Mouse (Mus musculus): ENCODE measurements around the gene Pigl.
A peak's percentile ranks its signal among the peaks of the same experiment; 100 is the strongest.
"Not testable (repeated sequence)": the region's sequence is repeated elsewhere in the genome, so short reads cannot be mapped to it uniquely, and the experiment has no call there.

Gene Pigl

DNA sequence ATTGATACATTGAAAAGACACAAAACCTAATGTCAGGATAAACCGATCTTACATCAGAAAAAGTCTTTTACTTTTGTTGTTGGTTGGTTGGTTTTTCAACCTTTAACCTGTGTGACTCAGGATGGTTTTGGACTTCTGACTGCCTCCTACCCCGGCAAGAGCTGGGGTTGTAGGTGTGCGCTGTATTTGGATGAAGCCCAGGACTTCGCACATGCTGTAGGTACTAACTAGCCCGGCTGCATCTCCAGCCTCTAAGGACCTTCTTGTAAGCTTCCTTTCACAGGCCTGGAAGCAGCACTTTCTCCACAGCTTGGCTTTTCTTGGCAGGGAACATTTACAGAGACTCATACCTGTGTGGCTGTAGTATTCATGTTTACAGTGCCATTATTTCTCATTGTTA lies 15.3 kb downstream of the Pigl start:
- no peak for DNase-seq

DNA sequence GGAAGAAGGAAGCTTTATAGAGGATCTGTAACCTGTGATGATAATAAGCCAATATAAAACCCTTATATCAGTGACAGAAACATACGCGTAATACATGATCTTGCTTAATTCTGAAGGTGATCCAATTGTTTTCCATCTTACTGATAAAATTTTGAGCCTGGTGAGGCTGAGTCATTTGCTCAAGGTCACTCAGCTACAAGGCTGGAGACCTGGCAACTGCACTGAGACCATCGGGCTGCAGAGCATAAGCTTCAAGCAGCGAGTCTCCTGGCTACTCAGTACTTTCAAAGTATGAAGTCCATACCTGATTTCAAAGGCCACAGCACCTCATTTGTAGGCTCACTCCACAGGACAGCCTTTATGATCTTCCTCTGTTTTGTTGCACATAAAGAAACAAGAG lies 17.9 kb downstream of the Pigl start:
- DNase-seq: no peak

DNA sequence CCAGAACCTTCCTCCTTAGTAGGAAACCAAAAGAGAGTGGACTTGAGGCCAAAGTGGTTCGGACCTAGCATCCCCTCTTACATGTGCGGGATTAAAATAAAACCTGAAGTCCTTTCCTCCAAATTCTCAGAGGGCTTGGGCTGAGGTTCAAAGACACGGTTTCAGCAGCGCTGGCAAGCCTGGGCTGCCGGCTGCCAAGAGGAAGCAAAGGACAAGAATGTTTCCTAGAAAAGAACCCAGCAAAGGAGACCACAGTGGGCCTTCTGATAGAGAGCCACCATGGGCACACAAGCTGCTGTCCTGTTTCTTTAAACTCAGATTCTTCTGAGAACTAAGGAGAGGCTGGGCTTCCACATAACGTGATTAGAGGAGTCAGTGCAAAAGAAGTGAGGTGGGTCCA lies 20.7 kb downstream of the Pigl start:
- DNase-seq: no peak

DNA sequence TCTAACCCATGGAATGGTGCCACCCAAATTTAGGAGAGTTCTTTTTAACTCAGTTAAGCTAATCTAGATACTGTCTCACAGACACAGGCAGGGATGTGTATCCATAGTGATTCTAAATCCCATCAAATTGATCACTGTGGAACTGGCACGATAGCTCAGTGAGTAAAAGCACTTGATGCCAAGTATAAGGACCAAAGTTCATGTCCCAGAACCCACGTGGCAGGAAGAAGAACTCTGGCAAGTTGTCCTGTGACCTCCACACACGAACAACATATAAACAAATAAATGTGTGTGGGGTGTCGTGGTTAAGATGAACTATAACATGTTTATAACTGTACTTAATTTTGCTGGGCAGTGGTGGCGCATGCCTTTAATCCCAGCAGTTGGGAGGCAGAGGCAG lies 21.3 kb downstream of the Pigl start:
- no peak for DNase-seq

DNA sequence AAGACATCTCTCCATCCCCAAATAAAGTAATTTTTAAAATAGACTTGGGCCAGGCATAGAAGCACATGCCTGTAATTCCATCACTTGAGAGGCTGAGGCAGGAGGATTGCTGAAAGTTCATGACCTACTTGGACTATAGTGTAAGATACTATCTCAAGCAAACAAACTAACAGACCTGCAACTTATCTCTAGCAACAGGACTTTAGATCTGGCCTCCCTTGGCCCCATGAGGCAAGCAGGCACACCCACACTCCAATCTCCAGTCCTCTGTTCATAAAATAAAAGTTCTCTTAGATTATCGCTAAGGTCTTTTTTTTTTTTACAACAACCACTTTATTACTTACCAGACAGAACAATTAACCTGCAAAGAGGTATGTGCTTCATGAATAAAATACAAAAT lies 28.7 kb downstream of the Pigl start:
- DNase-seq: no peak

DNA sequence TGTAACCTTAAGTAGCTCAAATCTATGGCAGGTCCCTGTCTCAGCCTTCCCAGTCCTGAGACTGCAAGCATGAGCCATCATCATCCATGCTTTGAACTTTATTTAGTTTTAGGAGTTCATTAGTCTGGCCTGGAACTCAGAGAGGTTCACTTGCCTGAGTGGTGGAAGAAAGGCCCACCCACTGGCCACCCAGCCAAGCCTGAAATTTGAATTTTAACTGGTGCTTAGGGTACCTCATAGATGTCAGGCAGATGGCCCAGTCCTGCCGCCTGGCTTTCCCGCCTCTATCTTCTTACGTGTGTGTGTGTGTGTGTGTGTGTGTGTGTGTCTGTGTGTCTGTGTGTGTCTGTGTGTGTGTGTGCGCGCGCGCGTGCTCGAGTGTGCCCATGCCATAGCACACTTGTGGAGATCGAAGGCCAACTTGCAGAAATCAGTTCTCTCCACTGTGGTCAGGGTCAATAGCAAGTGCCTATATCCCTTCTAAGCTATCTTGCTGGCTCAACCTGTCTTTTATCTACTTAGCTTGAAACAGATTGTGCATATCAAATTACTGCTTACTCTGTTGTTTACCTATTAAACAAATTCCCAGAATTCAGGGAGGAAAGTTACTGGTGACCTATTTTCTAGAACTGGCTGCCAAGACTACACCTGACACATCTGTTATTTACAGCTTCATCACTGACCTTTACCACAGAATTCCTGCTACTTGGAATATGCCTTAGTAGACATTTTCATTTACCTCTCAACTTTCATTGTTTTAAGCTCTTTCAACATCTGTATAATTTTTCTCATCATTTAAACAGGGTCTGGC lies 29.5 kb downstream of the Pigl start:
- DNase-seq: no peak

DNA sequence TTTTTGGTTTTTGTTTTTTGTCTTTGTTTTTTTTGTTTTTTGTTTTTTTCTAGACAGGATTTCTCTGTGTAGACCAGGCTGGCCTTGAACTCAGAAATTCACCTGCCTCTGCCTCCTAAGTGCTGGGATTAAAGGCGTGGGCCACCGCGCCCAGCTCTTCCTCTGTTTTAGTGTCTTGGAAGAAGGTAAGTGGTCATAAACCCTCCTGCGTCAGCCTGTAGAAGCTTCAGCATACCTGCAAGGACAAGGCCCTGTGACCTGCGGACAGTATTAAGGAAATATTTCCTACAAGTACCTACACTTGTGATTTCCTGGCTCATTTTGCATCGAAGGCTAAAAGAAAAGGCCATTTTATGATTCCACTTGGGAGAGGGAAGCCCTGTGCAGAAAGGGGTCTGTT lies 35.4 kb downstream of the Pigl start:
- no peak for DNase-seq

DNA sequence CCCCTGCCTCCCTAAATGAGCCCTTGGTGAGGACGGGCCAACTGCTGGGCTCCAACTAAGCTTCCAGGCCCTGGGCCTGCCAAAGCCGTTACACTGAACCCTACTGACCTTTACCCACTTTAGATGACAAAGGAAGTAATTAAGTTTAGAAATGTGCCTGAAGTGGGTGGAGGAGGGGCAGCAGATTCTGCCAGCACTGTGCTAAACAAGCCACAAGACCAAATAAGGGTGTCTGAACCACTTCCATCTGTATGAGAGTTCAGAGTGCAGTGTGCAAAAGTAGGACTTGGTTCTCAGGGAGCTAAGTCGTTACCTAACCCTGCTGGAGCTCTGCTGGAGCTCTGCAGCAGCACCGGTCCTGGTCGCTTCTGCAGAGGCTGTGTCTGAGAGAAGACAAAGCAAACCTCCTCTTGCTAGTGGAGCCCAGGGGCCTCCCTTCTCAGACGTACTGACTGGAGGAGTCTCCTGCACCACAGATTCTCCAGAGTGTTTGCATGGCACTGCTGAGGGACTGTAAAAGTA lies 36.6 kb downstream of the Pigl start:
- DNase-seq: peak; percentile 75

DNA sequence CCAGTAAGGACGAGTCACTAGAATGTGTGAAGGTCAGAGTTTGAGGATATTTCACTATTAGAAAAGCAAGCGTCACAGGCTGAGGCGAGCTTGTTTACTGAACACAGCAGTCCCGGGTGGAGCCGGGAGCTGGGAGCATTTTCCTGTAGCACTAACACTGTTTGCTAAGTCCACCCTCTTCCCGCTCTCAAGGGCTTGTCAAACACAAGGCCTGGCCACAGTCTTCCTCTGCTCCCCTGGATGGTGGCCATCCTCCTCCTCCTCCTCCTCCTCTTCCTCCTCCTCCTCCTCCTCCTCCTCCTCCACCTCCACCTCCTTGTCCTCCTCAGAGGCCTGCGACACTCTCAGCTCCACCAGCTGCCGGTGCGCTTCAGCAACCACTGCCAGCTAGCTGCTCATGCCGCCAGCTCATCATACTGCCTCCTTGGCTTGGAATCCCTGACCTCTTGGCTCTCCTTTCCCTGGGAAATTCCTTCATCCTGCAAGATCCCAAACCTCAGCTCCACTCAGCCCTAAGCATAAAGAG lies 37.1 kb downstream of the Pigl start:
- peak; percentile 34 for DNase-seq

DNA sequence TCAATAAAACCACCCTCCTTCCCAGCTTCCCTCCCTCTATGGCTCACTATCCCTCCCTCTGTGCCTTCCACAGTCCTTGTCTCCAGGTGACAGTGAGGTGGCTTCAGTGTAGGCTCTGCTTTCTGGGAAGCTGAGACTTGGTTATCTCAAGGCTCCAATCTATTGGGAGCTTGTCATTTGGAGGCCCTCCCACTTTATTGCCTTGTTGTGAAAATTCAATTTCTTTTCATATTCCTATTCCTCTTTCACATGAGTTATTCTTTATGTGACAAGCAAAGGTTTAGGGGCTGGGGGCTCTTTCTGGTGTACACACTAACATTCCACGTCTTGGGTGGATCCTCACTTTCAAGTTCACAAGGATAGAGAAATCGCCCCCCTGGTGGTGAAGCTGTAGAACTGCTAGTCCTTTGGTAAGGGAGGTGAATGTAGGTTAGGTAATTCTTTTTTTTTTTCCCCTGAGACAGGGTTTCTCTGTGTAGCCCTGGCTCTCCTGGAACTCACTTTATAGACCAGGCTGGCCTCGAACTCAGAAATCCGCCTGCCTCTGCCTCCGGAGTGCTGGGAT lies 38.0 kb downstream of the Pigl start:
- DNase-seq: peak; percentile 58

DNA sequence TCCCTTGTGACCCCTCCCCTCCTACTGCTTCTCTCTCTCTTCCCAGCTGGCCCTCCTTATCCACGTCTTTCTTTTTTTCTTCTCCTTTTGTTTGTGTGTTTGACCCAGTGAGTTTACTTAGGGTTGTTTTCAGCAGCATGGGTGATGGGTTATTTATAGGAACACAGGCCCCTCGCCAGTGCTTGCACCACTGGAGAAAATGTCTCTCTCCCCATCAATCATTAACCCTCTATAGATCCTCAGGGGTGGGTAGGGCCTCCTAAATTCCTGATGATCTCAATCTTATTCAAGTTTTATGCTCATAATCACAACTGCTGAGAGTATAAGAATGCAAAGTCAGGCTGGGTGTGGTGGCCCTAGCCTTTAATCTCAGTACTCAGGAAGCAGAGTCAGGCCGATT lies 38.9 kb downstream of the Pigl start:
- no peak for DNase-seq

DNA sequence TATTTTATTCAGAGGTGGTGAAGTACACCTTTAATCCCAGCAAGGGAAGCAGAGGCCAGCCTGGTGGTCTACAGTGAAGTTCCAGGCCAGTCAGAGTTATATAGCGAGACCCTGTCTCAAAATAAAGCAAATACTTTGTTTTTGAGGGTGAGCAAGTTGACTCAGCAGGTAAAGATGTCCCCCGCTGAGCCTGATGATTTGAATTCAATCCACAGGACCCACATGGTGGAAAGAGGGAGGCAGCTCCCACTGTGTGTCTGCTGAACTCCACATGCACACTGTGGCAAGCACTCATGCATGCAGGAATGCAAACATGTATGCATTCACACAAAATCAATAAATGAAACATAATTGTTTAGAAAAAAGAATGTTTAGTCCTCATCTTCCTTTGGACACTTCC lies 40.5 kb downstream of the Pigl start:
- no peak for DNase-seq

DNA sequence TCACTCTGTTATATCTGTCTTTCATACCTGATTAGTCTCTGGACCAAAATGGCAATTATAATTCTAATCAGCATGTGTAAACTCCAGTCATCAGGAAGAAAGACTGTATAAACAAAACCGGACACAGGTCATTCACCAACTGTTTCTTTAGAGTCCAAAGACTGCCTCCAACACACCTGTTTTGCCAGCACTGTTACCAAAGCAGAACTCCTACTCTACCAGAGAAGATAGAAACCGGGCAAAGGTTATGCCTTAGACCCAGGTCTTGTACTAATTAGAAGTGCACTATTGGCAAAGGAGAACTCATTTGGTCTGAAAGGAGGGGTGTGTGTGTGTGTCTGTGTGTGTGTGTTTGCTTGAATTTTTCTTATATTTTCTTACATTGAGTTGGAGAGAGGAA lies 42.3 kb downstream of the Pigl start:
- no peak for DNase-seq

DNA sequence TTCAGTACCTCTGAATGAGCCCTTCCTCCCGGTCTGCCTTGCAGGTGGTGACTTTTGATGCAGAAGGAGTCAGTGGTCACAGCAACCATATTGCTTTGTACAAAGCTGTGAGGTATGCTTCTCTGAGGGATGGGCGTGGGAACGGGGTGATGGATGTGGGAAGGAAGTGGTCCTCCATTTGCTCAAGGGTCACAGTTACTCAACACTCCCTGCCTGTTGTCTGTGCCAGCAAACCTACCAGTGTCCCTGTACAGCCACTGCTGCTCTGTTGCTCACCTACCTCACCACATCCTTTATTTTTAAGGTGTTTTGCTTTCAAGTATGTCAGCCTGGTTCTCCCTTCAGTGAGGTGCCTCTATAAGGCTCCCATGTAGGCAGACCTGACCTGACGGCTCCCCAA lies 49.4 kb downstream of the Pigl start:
- DNase-seq: peak; percentile 10

DNA sequence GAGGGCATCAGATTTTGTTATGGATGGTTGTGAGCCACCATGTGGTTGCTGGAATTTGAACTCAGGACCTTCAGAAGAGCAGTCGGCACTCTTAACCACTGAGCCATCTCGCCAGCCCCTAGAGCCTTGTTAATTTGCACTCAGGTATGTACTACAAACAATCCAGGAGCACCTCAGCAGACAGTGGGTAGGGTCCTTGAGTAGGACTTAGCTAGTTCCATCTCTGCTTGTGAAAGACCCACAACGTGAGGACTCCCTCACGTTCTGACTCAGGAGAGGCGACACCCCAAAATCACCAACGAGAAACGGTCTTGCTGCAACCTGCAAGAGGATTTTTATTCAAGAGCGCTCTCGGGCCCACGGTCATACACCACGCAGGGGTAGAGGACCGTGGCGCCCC lies 50.1 kb downstream of the Pigl start:
- not testable (repeated sequence) for DNase-seq

DNA sequence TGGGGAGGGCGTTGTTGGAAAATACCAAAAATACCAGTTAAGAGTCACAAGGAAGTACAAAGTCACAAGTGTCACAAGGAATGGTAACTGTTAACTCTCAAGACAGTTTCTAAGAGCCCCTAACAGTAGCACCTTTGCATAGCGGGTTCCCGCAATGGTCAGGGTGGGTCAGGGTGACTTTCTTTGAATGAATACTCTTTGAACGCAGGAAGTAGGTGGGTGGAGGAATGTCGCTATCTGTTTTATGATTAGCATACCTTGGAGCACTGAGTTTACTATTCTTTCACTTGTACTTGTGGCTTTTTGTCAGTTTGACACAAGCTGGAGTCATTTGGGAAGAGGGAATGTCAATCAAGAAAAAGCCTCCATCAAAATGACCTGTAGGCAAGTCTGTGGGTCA lies 50.6 kb downstream of the Pigl start:
- DNase-seq: not testable (repeated sequence)

DNA sequence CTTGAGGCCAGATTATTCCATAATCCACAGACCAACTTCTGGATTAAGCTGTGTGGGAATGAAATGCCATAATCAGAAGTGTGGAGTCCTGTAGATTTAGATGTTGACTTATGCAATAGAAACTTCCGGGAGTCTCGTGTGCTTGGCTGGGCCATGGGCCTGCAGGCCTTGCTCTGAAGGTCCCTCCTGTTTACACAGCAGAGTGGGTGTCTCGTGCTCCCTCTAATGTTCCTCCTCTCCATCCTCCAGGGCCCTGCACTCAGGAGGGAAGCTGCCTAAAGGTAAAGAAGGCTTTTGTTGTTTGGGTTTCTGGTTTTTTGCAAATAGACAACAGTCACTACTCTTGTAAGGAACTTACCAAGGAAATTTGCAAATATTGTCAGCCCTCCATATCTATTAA lies 51.3 kb downstream of the Pigl start:
- no peak for DNase-seq

DNA sequence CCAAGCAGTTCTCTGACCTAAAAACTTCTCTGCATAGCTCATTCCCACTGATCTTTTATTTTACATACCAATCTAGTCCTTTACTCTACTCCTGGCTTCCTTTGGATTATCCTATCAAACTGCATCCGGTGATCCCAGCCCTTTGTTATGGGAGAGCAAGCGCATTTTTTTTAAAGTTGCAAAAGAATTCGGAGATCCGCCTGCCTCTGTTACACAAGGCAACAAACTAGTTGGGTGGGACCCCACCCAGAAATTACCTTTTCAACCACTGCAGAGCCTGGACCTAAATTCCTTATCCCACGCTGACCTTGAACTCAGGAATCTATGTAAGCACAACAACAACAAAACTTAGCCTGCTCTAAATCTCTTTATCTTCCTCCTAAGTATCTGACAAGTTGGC lies 52.7 kb downstream of the Pigl start:
- no peak for DNase-seq

DNA sequence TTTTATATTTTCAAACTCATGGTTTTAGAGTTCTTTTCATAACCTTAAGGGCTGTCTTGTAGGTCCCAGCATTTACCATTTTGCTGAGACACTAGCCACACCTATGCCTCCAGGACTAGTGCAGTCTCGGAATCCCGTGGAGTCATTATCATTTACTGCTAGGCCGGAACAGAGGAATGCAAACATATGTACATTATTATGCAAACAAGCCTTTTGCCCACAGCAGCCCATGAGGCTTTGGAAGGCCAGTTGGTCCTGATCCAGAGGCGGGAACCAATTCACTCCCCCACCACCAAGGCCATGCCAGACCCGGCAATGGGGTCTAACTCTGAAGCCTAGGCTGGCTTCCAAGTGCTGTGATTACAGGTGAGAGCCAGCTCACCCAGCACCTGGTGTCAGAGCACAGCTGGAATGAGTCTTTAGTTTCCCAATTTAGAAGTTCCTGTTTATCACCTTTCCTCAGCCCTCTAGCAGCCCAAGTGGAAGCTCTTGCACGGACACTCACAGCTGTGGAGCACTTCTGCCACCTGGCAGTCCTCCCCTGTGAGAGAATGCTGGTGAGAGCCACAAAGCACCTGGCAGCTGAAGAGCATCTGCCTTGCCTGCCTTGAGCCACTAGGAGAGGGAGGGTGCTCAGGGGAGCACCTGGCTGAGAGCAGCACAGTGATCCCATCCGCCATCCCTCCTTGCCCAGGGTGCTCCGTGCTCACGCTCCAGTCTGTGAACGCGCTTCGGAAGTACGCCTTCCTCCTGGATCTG lies 53.4 kb downstream of the Pigl start:
- DNase-seq: no peak

DNA sequence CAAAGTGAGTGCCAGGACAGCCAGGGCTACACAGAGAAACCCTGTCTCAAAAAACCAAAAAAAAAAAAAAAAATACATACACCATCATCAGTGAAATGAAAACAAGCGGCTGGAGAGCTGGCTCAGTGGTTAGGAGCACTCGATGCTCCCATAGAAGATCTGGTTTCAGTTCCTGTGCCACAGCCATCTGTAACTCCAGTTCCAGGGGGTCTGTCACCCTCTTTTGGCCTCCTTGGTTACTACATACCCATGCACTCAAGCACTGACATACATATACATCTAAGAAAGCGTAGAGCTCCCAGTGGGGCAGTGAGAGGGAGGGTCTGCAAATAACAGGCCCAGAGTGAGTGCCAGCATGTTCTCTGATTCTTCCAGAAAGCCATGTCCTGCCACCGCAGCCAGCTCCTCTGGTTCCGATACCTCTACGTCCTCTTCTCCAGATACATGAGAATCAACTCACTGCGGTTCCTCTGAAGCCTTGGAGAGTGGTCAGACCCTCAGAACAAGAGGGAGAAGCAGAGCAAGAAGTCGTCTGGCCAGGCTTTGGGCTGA lies 54.3 kb downstream of the Pigl start:
- no peak for DNase-seq

DNA sequence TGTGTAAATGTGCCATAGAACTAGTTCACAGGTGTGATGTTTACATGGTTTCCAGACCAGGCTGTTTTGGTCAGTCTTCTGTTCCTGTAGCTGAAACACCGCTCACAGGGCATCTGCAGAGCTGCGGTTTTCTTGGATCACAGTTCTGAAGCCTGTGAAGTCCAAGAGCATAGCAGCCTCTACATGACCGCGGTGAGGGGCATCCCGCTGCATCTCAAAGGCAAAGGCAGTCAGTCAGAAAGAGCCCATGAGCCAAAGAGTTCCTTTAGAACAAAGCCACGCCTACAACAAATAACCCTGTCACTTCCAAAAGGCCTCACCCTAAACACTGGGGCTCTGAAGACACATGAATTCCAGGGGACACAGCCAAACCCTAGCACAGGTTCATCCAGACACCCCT lies 55.1 kb downstream of the Pigl start:
- DNase-seq: no peak

DNA sequence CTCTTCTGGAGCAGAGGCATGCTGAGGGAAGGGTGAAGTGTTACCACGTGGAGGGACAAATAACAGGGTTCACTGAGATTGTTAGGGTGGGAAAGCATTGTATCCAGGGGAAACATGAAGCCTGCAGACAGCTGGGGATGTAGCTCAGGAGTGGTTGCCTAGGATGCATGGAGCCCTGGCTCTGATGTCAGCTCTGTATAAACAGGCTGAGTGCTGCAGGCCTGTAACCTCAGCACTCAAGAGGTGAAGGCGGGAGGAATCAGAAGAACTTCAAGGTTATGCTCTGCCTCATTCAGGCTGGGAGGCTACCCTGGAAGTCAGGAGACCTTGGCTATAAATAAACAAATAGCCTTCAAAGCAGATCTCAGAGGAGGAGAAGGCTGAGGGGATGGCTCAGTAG lies 60.7 kb downstream of the Pigl start:
- no peak for DNase-seq

DNA sequence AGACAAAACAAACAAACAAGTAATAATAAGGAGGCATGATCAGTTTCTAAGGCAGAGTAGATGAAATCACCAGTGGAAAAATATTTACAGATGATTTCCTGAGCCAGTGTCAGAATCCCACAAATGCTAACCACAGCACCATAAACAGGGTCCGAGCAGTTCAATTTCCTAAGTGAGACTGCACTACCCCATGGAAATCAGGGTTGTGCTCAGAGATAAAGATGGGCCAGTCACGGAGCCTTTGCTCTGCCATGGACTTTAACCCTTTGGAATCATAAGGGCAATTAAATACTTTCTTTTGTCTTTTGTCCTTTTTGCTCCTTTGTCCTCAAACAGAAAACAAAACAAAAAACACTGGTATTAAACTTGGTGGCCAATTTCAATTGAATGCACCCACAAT lies 64.0 kb downstream of the Pigl start:
- no peak for DNase-seq

DNA sequence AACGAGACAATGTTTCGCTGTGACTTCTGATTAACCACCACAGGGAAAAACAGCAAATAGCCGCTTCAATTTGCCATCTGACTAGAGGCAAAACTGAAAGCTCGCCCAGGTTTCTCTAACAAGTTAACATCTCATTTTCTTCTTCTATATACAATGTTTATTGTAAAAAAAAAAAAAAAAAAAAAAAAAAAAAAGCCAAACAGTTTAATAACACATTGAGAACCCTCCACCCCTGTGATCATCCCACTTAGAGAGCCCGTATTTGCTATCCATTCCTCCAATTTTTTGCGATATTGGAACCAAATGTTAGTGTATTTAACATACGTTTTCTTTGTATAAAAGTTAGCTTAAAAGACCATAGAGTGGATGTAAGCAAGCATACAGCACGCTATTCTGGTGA lies 78.8 kb downstream of the Pigl start:
- no peak for DNase-seq
